Mouse (Mus musculus) C2C12 (cell line): ENCODE data around the gene Hnrnpa3.
"Not testable (repeated sequence)": the region's sequence is repeated elsewhere in the genome, so short reads cannot be mapped to it uniquely, and the experiment has no call there.

Experiments
- CEBPB ChIP-seq: IDR thresholded peaks from one replicate; pipeline ENCODE4 v1.6.1; 2011; ENCODE audit warnings: low read depth, mild to moderate bottlenecking, control low read depth, moderate library complexity
- CTCF ChIP-seq: IDR thresholded peaks from one replicate; pipeline ENCODE4 v1.5.1; 2011; ENCODE audit not compliant: control insufficient read depth, insufficient read depth, insufficient read length

GRCm38 (mm10) chr2:75637822-75638221 is 21.2 kb upstream of the Hnrnpa3 start:
- TF ChIP-seq CEBPB, CTCF: not testable (repeated sequence)
